Mouse (Mus musculus) E14TG2a.4 (cell line): ENCODE measurements at regions not wholly inside any gene's neighbourhood (a gene's known extent, or its start where the extent isn't known, plus 50 kb on each side); places are given as distances from the start of the nearest gene placed in this dataset.

Experiments used
- CTCF ChIP-seq: conservative IDR thresholded peaks from 2 replicates; pipeline ENCODE4 v1.5.1; 2014; ENCODE audit warnings: low read length
- NANOG ChIP-seq: IDR thresholded peaks from 2 replicates; pipeline ENCODE4 v1.6.1; 2014; ENCODE audit warnings: borderline replicate concordance, low read length, mixed read lengths

DNA sequence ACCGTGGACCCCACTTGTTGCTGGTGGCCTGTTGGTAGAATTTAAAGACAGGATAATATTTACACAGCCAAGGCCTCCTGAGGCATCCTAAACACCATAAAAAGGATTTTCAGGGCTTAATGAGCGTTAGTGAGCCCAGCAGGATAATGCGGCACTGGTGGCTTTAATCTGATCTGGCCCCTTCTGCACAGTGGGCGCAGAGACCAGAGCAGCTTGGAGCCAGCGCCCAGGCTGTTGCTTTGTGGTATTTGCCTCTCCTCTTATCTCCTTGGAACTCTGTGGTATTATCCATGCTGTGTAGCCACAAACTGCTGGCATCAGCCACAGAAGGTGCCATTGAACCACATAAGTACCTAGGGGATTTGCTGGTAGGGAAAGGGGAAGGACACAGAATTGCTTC is 90.1 kb downstream of the Gm26897 start:
- TF ChIP-seq CTCF (no peak), NANOG (no peak)
